10 mouse cellular contexts compared by ENCODE assay signal in genomic region chr9:58175745-58176487, GRCm38 (mm10). TPM values are rescaled to one million over a fixed set of nuclear protein-coding genes. Genes with fewer than 3 reads are reported as not detected.
DNase-seq lines count a peak whose midpoint lies in the region; ATAC-seq and TF ChIP-seq lines count a peak whose summit lies in the region.
"Had no signal": no experiment of that assay in that cellular context is flagged by ENCODE, and none has a peak within 500 bp of the region (broad histone marks: within the 10 kb centered on the region; RNA-seq: fewer than 3 reads in every experiment).

No protein-coding gene starts in this region.

- peak; percentile 83 for ATAC-seq in frontal cortex, adult (ENCODE audit: low TSS enrichment)
- no peak for ATAC-seq in limb, embryonic 11.5 days (ENCODE audit: insufficient number of reproducible peaks, low FRiP score, low TSS enrichment, low read depth)
- ATAC-seq in lung, postnatal 0 days: no peak

- H3K4me2 ChIP-seq in limb, embryonic 11.5 days (ENCODE audit: low read depth, severe bottlenecking): no peak overlapping the region
- H3K4me2 ChIP-seq in lung, postnatal 0 days (replicated peaks; ENCODE audit: low read depth, low read length): no peak overlapping the region

- no peak overlapping the region for H3K4me3 ChIP-seq in limb, embryonic 11.5 days (ENCODE audit: low read depth, low read length)
- H3K4me3 ChIP-seq in limb, embryonic 10.5 days: no peak overlapping the region
- H3K4me3 ChIP-seq in lung, postnatal 0 days (ENCODE audit: low read depth, low read length): no peak overlapping the region

- TF ChIP-seq EP300 in lung, postnatal 0 days (IDR thresholded peaks at IDR 0.05): no peak

- no peak for DNase-seq in frontal cortex, postnatal 14 days (ENCODE audit: low spot score in 2 of 2)
- peak; percentile 51 for DNase-seq in limb, embryonic 11.5 days (ENCODE audit: low spot score)
- DNase-seq in limb, embryonic 10.5 days (ENCODE audit: low spot score): no peak
- DNase-seq in frontal cortex, postnatal 36 days (ENCODE audit: low spot score in 2 of 2): peak; percentile 67 to 86
- peak; percentile 91 for DNase-seq in telencephalon, adult 2 months (ENCODE audit: low read depth, low spot score)
- no peak for DNase-seq in lung, postnatal 0 days (ENCODE audit: low spot score)
- DNase-seq in neural tube, embryonic 10.5 days (ENCODE audit: extremely low spot score, low spot score): no peak
- DNase-seq: heart, postnatal 14 days had no signal

- no peak overlapping the region for H3K9ac ChIP-seq in limb, embryonic 11.5 days (ENCODE audit: low read length)
- H3K9ac ChIP-seq in lung, postnatal 0 days (replicated peaks; ENCODE audit: low read depth): no peak overlapping the region

- H3K36me3 ChIP-seq in limb, embryonic 11.5 days (ENCODE audit: control insufficient read depth, insufficient read depth, low read length): no peaks in the 10 kb centered on the region
- no peaks in the 10 kb centered on the region for H3K36me3 ChIP-seq in limb, embryonic 10.5 days
- no peaks in the 10 kb centered on the region for H3K36me3 ChIP-seq in lung, postnatal 0 days (ENCODE audit: insufficient read depth, low read length)

- H3K9me3 ChIP-seq in limb, embryonic 11.5 days (ENCODE audit: control insufficient read depth, low read length): no peaks in the 10 kb centered on the region
- no peaks in the 10 kb centered on the region for H3K9me3 ChIP-seq in limb, embryonic 10.5 days (replicated peaks)
- H3K9me3 ChIP-seq in lung, postnatal 0 days (ENCODE audit: low read length): no peaks in the 10 kb centered on the region

- no peak for TF ChIP-seq CTCF in lung, postnatal 0 days (IDR thresholded peaks at IDR 0.05)

- no peak overlapping the region for H3K27ac ChIP-seq in limb, embryonic 11.5 days (replicated peaks; ENCODE audit: low read depth, low read length)
- no peak overlapping the region for H3K27ac ChIP-seq in limb, embryonic 10.5 days
- H3K27ac ChIP-seq in lung, postnatal 0 days (ENCODE audit: low read length): no peak overlapping the region
- H3K27ac ChIP-seq: macrophage had no signal

- peaks cover 13% of the 10 kb centered on the region; the same call in 1 of the 2 replicates for H3K4me1 ChIP-seq in limb, embryonic 11.5 days (ENCODE audit: control insufficient read depth, insufficient read depth, low read length)
- peaks cover 30% of the 10 kb centered on the region for H3K4me1 ChIP-seq in limb, embryonic 10.5 days
- H3K4me1 ChIP-seq in lung, postnatal 0 days (ENCODE audit: insufficient read depth, low read depth, low read length): no peaks in the 10 kb centered on the region

- H3K27me3 ChIP-seq in limb, embryonic 11.5 days (ENCODE audit: control insufficient read depth, insufficient read depth, low read length): no peaks in the 10 kb centered on the region
- H3K27me3 ChIP-seq in limb, embryonic 10.5 days (ENCODE audit: low read depth, poor library complexity, severe bottlenecking): no peaks in the 10 kb centered on the region
- no peaks in the 10 kb centered on the region for H3K27me3 ChIP-seq in lung, postnatal 0 days (replicated peaks; ENCODE audit: insufficient read depth, low read length)

- 33% methylated on average over 5 of the region's 5 CpGs for WGBS in limb, embryonic 11.5 days
- 30% methylated on average over 5 of the region's 5 CpGs for WGBS in limb, embryonic 10.5 days
- 32% methylated on average over 5 of the region's 5 CpGs for WGBS in lung, postnatal 0 days

RNA-seq across cellular contexts. Expression of gene Islr, which starts 28.2 kb away (rescaled TPM):
- polyA plus RNA-seq in limb, embryonic 11.5 days (2014; fragmentation: Nextera tagmentation; extraction: Ambion mirVana): 30.8 and 37.6 TPM in 2 replicates
- polyA plus RNA-seq in limb, embryonic 10.5 days (2016; fragmentation: Nextera tagmentation; extraction: Ambion mirVana): 9.5 and 33.2 TPM in 2 replicates
- 21.6 and 28.5 TPM in 2 replicates for polyA plus RNA-seq in lung, postnatal 0 days (2015; fragmentation: Nextera tagmentation; extraction: Ambion mirVana)
- polyA plus RNA-seq: macrophage had no signal

RNA-seq across cellular contexts. Expression of gene Islr2, which starts 28.2 kb away (rescaled TPM):
- polyA plus RNA-seq in limb, embryonic 11.5 days (2014; fragmentation: Nextera tagmentation; extraction: Ambion mirVana): 0.48 and 0.60 TPM in 2 replicates
- polyA plus RNA-seq in limb, embryonic 10.5 days (2016; fragmentation: Nextera tagmentation; extraction: Ambion mirVana): 0.11 TPM in 1 of 2 replicates, not detected in the other
- polyA plus RNA-seq in lung, postnatal 0 days (2015; fragmentation: Nextera tagmentation; extraction: Ambion mirVana): not detected in 2 replicates
- polyA plus RNA-seq: macrophage had no signal

RNA-seq across cellular contexts. Expression of gene Ccdc33, which starts 57.3 kb away (rescaled TPM):
- polyA plus RNA-seq in limb, embryonic 11.5 days (2014; fragmentation: Nextera tagmentation; extraction: Ambion mirVana): 0.17 TPM in 1 of 2 replicates, not detected in the other
- polyA plus RNA-seq in limb, embryonic 10.5 days (2016; fragmentation: Nextera tagmentation; extraction: Ambion mirVana): 0.26 and 0.34 TPM in 2 replicates
- polyA plus RNA-seq in lung, postnatal 0 days (2015; fragmentation: Nextera tagmentation; extraction: Ambion mirVana): 3.0 and 3.3 TPM in 2 replicates
- polyA plus RNA-seq: macrophage had no signal

Comparison
In these comparisons a context has a peak if more than half of its experiments do, and no peak if none do; other contexts are left out.
1. DNase-seq: peak in limb, embryonic 11.5 days (single experiment), frontal cortex, postnatal 36 days (2 of 2) and telencephalon, adult 2 months (single experiment); none in frontal cortex, postnatal 14 days (0 of 2), limb, embryonic 10.5 days (single experiment), lung, postnatal 0 days (single experiment) and neural tube, embryonic 10.5 days (single experiment).